Mouse (Mus musculus): ENCODE measurements around the gene Aox4.

DNA sequence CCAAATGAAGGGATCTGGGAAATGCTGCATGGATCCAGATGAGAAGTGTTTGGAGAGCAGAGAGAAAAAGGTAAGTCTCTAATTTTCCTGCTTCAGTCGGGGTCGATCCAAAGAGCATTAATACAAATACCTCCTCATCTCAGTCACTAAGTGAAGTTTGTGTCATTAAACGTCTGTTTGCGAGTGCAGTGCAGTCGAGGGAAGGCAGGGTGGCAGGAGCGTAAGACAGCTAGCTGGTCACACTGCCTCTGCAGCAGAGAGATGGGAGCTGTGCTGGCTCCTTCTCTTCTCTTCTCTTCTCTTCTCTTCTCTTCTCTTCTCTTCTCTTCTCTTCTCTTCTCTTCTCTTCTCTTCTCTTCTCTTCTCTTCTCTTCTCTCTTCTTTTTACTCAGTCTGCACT lies 17.9 kb downstream of the Aox4 start:
- TF ChIP-seq CTCF (IDR thresholded peaks at IDR 0.05; ENCODE audit: insufficient read depth, low read depth, low read length): no peak
- no peak for TF ChIP-seq POLR2A (IDR thresholded peaks at IDR 0.05; ENCODE audit: insufficient read depth, low read depth, low read length)
